Comparison of ENCODE assay signal across 10 mouse cellular contexts in genomic region chr17:26101478-26101877, GRCm38 (mm10). TPM values are rescaled to one million over a fixed set of nuclear protein-coding genes. Genes with fewer than 3 reads are reported as not detected.
A peak's percentile ranks its signal among the peaks of the same experiment; 100 is the strongest.
DNase-seq lines count a peak whose midpoint lies in the region; ATAC-seq and TF ChIP-seq lines count a peak whose summit lies in the region.
"Had no signal": no experiment of that assay in that cellular context is flagged by ENCODE, and none has a peak within 500 bp of the region (broad histone marks: within the 10 kb centered on the region; RNA-seq: fewer than 3 reads in every experiment).

No protein-coding gene starts in this region.

- H3K9ac ChIP-seq in ES-Bruce4 (ENCODE audit: low read depth, poor library complexity, severe bottlenecking): peak overlapping the region; percentile 29; the same call in 1 of the 2 replicates
- no peak overlapping the region for H3K9ac ChIP-seq in intestine, embryonic 15.5 days
- H3K9ac ChIP-seq: hindbrain, embryonic 12.5 days had no signal

- H3K27ac ChIP-seq in ES-Bruce4 (ENCODE audit: insufficient read depth, low read length): peak overlapping the region; percentile 18; the same call in 1 of the 2 replicates
- no peak overlapping the region for H3K27ac ChIP-seq in intestine, embryonic 15.5 days
- H3K27ac ChIP-seq: hindbrain, embryonic 12.5 days had no signal

- 0 out of 2 replicates have a peak, but pooled peaks have one; percentile 32 for TF ChIP-seq EP300 in ES-Bruce4 (IDR thresholded peaks at IDR 0.05; ENCODE audit: insufficient read depth, low read depth, low read length)

- peak; percentile 53; the same call in 1 of the 2 replicates for ATAC-seq in intestine, embryonic 15.5 days
- no peak for ATAC-seq in activated CD4-positive, CD25-positive, alpha-beta regulatory T cell, adult 4 months

- TF ChIP-seq CTCF in ES-Bruce4 (IDR thresholded peaks at IDR 0.05; ENCODE audit: low read depth, low read length): no peak

- H3K27me3 ChIP-seq in ES-Bruce4 (ENCODE audit: control insufficient read depth, insufficient read depth, low read length, poor library complexity, severe bottlenecking): no peaks in the 10 kb centered on the region
- H3K27me3 ChIP-seq in intestine, embryonic 15.5 days (replicated peaks): no peaks in the 10 kb centered on the region
- H3K27me3 ChIP-seq: hindbrain, embryonic 12.5 days had no signal

- H3K4me3 ChIP-seq in ES-Bruce4 (ENCODE audit: low read depth, low read length): no peak overlapping the region
- H3K4me3 ChIP-seq in intestine, embryonic 15.5 days (replicated peaks): no peak overlapping the region
- H3K4me3 ChIP-seq: hindbrain, embryonic 12.5 days had no signal

- no peak overlapping the region for H3K4me2 ChIP-seq in intestine, embryonic 15.5 days (replicated peaks)
- H3K4me2 ChIP-seq: hindbrain, embryonic 12.5 days had no signal

- H3K4me1 ChIP-seq in ES-Bruce4 (ENCODE audit: control insufficient read depth, insufficient read depth, low read length): peaks cover 4% of the 10 kb centered on the region
- H3K4me1 ChIP-seq in intestine, embryonic 15.5 days (replicated peaks): no peaks in the 10 kb centered on the region
- H3K4me1 ChIP-seq: hindbrain, embryonic 12.5 days had no signal

- H3K9me3 ChIP-seq in ES-Bruce4 (replicated peaks; ENCODE audit: control insufficient read depth, insufficient read depth, low read length, poor library complexity, severe bottlenecking): no peaks in the 10 kb centered on the region
- H3K9me3 ChIP-seq in intestine, embryonic 15.5 days: no peaks in the 10 kb centered on the region
- H3K9me3 ChIP-seq: hindbrain, embryonic 12.5 days had no signal

- no peaks in the 10 kb centered on the region for H3K36me3 ChIP-seq in ES-Bruce4 (ENCODE audit: control insufficient read depth, insufficient read depth, low read length, poor library complexity, severe bottlenecking)
- no peaks in the 10 kb centered on the region for H3K36me3 ChIP-seq in intestine, embryonic 15.5 days
- H3K36me3 ChIP-seq: hindbrain, embryonic 12.5 days had no signal

- peak; percentile 38 for DNase-seq in embryo, embryonic 10 days (ENCODE audit: low spot score)
- no peak for DNase-seq in embryo, embryonic 9.5 days (ENCODE audit: extremely low spot score)
- peak; percentile 69 for DNase-seq in liver
- DNase-seq in gastrocnemius, postnatal 4 days (ENCODE audit: low spot score in 2 of 2): no peak
- no peak for DNase-seq in layer of hippocampus, adult 11-12 months (ENCODE audit: low spot score)
- DNase-seq: gastrocnemius, postnatal 25 days had no signal

- WGBS in intestine, embryonic 15.5 days: 39% methylated on average over 4 of the region's 4 CpGs

- TF ChIP-seq POLR2A in ES-Bruce4 (IDR thresholded peaks at IDR 0.05; ENCODE audit: insufficient read depth, low read length): no peak

RNA-seq across cellular contexts. Expression of gene Nme4, which starts 6.1 kb away (rescaled TPM):
- polyA plus RNA-seq in ES-Bruce4 (2011; ENCODE audit: insufficient read depth, insufficient read length, low read depth, missing spikeins): 110 and 115 TPM in 2 replicates
- polyA plus RNA-seq in intestine, embryonic 15.5 days (2015; fragmentation: Nextera tagmentation; extraction: Ambion mirVana): 96.7 and 107 TPM in 2 replicates
- 1 to 10 TPM; 1.6 TPM for polyA plus RNA-seq in activated CD4-positive, CD25-positive, alpha-beta regulatory T cell, adult 4 months (2017; shearing (Covaris generic))
- 10 to 100 TPM; 13.5 to 18.3 TPM for total RNA-seq in gastrocnemius, postnatal 4 days (2021)

RNA-seq across cellular contexts. Expression of gene Decr2, which starts 11.3 kb away (rescaled TPM):
- polyA plus RNA-seq in ES-Bruce4 (2011; ENCODE audit: insufficient read depth, insufficient read length, low read depth, missing spikeins): 24.3 and 26.4 TPM in 2 replicates
- 39.4 and 42.7 TPM in 2 replicates for polyA plus RNA-seq in intestine, embryonic 15.5 days (2015; fragmentation: Nextera tagmentation; extraction: Ambion mirVana)
- polyA plus RNA-seq in activated CD4-positive, CD25-positive, alpha-beta regulatory T cell, adult 4 months (2017; shearing (Covaris generic)): 10 to 100 TPM; 12.9 to 25.7 TPM
- total RNA-seq in gastrocnemius, postnatal 4 days (2021): 10 to 100 TPM in 1 of 2 experiments, 1 to 10 TPM in 1; 9.2 to 12.9 TPM

RNA-seq across cellular contexts. Expression of gene Tmem8, which starts 11.6 kb away (rescaled TPM):
- polyA plus RNA-seq in ES-Bruce4 (2011; ENCODE audit: insufficient read depth, insufficient read length, low read depth, missing spikeins): 15.6 and 16.5 TPM in 2 replicates
- polyA plus RNA-seq in intestine, embryonic 15.5 days (2015; fragmentation: Nextera tagmentation; extraction: Ambion mirVana): 8.7 and 10.9 TPM in 2 replicates
- polyA plus RNA-seq in activated CD4-positive, CD25-positive, alpha-beta regulatory T cell, adult 4 months (2017; shearing (Covaris generic)): 1 to 10 TPM; 4.8 to 4.9 TPM
- total RNA-seq in gastrocnemius, postnatal 4 days (2021): 1 to 10 TPM; 3.0 to 4.5 TPM

RNA-seq across cellular contexts. Expression of gene Mrpl28, which starts 21.8 kb away (rescaled TPM):
- 97.6 and 105 TPM in 2 replicates for polyA plus RNA-seq in ES-Bruce4 (2011; ENCODE audit: insufficient read depth, insufficient read length, low read depth, missing spikeins)
- 218 and 240 TPM in 2 replicates for polyA plus RNA-seq in intestine, embryonic 15.5 days (2015; fragmentation: Nextera tagmentation; extraction: Ambion mirVana)
- 100 to 1,000 TPM; 111 to 135 TPM for polyA plus RNA-seq in activated CD4-positive, CD25-positive, alpha-beta regulatory T cell, adult 4 months (2017; shearing (Covaris generic))
- 10 to 100 TPM; 62.3 to 63.3 TPM for total RNA-seq in gastrocnemius, postnatal 4 days (2021)

RNA-seq across cellular contexts. Expression of gene Rab11fip3, which starts 32.1 kb away (rescaled TPM):
- polyA plus RNA-seq in ES-Bruce4 (2011; ENCODE audit: insufficient read depth, insufficient read length, low read depth, missing spikeins): 27.5 and 27.6 TPM in 2 replicates
- 12.4 and 13.6 TPM in 2 replicates for polyA plus RNA-seq in intestine, embryonic 15.5 days (2015; fragmentation: Nextera tagmentation; extraction: Ambion mirVana)
- polyA plus RNA-seq in activated CD4-positive, CD25-positive, alpha-beta regulatory T cell, adult 4 months (2017; shearing (Covaris generic)): 1 to 10 TPM; 2.4 to 2.7 TPM
- 10 to 100 TPM; 36.8 to 41.4 TPM for total RNA-seq in gastrocnemius, postnatal 4 days (2021)

Comparison
In these comparisons a context has a peak if more than half of its experiments do, and no peak if none do; other contexts are left out.
1. DNase-seq: peak in embryo, embryonic 10 days (single experiment) and liver (single experiment); none in embryo, embryonic 9.5 days (single experiment), gastrocnemius, postnatal 4 days (0 of 2) and layer of hippocampus, adult 11-12 months (single experiment).
2. RNA of gene Nme4, which starts 6.1 kb away (polyA plus RNA-seq): 110 to 115 TPM in ES-Bruce4 and 96.7 to 107 TPM in intestine, embryonic 15.5 days; 1.6 TPM in activated CD4-positive, CD25-positive, alpha-beta regulatory T cell, adult 4 months; every median in the first group is over 10 times any median in the second.